In the genomic region with DNA sequence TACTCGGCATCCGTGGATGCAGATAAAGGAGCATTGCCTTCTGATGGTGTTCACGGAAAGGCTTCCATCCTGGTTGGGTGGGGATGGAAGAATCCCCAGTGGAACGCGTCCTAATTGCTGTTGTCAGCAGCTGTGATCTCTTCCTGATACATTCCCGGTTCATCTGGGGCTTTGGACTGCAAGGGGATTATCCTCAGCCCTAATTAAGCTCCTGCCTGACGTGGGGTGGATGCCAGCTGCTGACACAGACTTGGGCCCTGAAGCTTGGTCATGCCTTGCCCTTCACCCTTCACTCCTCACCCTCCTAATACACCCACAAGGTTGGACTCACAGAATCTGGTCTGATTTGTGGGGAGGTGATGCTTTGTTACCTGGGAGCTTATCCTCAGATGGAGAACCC, we compare ENCODE assay signal across 18 mouse cellular contexts.
DNase-seq lines count a peak whose midpoint lies in the region; TF ChIP-seq lines count a peak whose summit lies in the region.
"Had no signal": no experiment of that assay in that cellular context is flagged by ENCODE, and none has a peak within 500 bp of the region (broad histone marks: within the 10 kb centered on the region; RNA-seq: fewer than 3 reads in every experiment).

No protein-coding gene starts in this region.

- no peak for TF ChIP-seq POLR2A in lung, adult 2 months (IDR thresholded peaks at IDR 0.05; ENCODE audit: borderline replicate concordance, extremely low read depth, low read depth, low read length)

- H3K4me3 ChIP-seq in lung, adult 2 months (replicated peaks; ENCODE audit: extremely low read depth, low read depth, low read length) = no peak overlapping the region
- H3K4me3 ChIP-seq: embryonic facial prominence, embryonic 13.5 days; forebrain, embryonic 15.5 days; heart, embryonic 15.5 days; hindbrain, embryonic 15.5 days; intestine, embryonic 15.5 days; midbrain, embryonic 12.5 days; neural tube, embryonic 12.5 days had no signal

- peak; percentile 73 for DNase-seq in kidney, adult 11 months
- DNase-seq in kidney, postnatal 4 days = no peak
- peak; percentile 14 for DNase-seq in lung, postnatal 10 days
- no peak for DNase-seq in lung, adult 2 months
- peak; percentile 59 to 74 for DNase-seq in kidney, postnatal 25 days
- DNase-seq in right cerebral cortex, postnatal 25 days = no peak
- no peak for DNase-seq in lung, postnatal 36 days
- DNase-seq: cerebellum, adult 11-12 months; cerebellum, postnatal 25 days; heart, postnatal 4 days; thymus, adult 2 months had no signal

- no peaks in the 10 kb centered on the region for H3K4me1 ChIP-seq in lung, adult 2 months (ENCODE audit: control insufficient read depth, insufficient read depth, low read length)
- H3K4me1 ChIP-seq: forebrain, embryonic 15.5 days; heart, embryonic 15.5 days; hindbrain, embryonic 15.5 days; midbrain, embryonic 12.5 days; neural tube, embryonic 12.5 days had no signal

- 76% methylated on average over 7 of the region's 7 CpGs for WGBS in lung, adult 2 months

- TF ChIP-seq CTCF in lung, adult 2 months (IDR thresholded peaks at IDR 0.05; ENCODE audit: insufficient read depth, low read length) = no peak

Comparison
In these comparisons a context has a peak if more than half of its experiments do, and no peak if none do; other contexts are left out.
1. DNase-seq: peak in kidney, adult 11 months (single experiment), lung, postnatal 10 days (single experiment) and kidney, postnatal 25 days (2 of 2); none in kidney, postnatal 4 days (0 of 2), lung, adult 2 months (single experiment), right cerebral cortex, postnatal 25 days (single experiment) and lung, postnatal 36 days (single experiment).